Mouse (Mus musculus) layer of hippocampus, postnatal 36 days (tissue): Measurements from ENCODE around the gene Btbd35f24. TPM values are rescaled to one million over a fixed set of nuclear protein-coding genes. Genes with fewer than 3 reads are reported as not detected.
"Not testable (repeated sequence)": the region's sequence is repeated elsewhere in the genome, so short reads cannot be mapped to it uniquely, and the experiment has no call there.

ENCODE experiments used
- DNase-seq, 2 experiments: peaks; one replicate each; pipeline ENCODE4 v3.0.0; 2022
- total RNA-seq, 2 experiments: library from RNA; stranded (reverse); gene quantifications; 2 replicates each; pipeline ENCODE4 v1.2.3; 2021

Btbd35f24 gene
- total RNA-seq, result not detected

- not testable (repeated sequence) for DNase-seq
Observed at GRCm38 (mm10) chrX:3195727-3196126, at the start of gene Btbd35f24. TSS of gene Btbd35f24 (minus strand) at chrX:3195827.

Other genes starting within 250 kb of the Btbd35f24 start
- gene Btbd35f23, start 119.0 kb downstream of the Btbd35f24 start, total RNA-seq, result not detected
- not detected for gene Btbd35f11, start 247.9 kb upstream of the Btbd35f24 start, total RNA-seq